Mouse (Mus musculus): ENCODE results near the gene Olfr104-ps.

The Olfr104-ps gene

DNA sequence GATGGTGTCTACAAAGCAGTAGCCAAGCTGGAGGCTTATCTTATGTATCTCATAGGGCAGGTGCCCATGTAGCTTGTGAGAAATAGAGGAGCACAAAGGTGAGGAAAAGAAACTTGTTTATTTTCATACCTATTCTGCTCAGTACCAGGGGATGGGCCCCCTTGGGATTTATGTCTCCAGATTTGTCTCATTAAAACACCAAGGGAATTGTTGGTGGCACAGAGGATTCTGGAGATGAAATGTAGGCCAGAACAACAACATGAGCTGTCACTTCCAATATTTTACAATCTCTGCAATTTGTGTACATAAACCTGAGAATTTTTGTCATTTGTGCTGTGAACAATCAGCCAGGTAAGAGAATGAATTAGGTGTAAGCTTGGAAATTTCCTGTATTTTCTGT lies at the start of gene Olfr104-ps:
TSS of gene Olfr104-ps (plus strand) at position 301 of the 400 bp plus-strand sequence.
- in situ Hi-C loops (cut with MboI, MseI) = no loop called here

DNA sequence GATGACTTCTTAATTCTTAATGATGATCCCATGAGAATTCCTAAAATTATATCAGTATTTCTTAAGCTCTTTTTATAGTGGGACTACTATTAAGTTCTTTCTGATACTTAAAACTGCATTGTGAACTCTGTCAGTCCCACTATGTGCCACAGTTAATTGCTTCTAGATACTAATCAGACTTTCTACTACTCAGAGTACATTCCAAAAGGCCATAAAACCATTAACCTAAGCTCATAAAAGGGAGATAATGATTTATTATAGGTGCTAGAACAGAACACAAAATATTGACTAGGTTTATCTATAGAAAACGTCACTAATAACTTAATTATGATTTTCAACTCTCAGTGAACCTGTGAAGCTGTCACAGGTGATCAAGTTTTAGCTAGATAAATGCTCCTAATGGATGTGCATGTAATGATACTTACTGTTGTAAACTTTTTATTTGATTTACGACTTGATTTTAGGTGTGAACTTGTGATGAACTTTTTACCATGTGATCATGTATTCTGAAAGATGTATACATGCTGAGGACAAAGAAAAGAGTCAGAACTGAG lies 49.2 kb upstream of the Olfr104-ps start:
- in situ Hi-C loops (cut with MboI, MseI) = no loop called here

DNA sequence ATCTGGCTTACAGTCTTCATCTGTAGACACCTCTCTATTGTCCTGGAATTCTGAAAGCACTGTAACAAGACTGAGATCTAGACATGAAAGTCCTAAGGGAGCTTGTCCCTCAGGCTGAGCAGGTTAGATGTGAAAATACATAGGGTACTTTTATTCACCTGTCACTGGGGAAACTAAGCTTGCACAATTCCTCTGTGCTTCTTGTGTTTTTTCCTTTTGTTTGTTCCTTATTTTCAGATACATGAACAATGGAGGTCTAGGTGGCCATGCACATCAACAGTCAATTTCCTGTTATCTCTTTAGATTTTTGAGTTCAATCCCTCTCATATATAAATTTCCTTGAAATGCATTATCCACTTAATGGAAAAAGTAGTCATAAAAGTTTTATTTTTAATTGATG lies 42.4 kb upstream of the Olfr104-ps start, which contains the start of gene Olfr102:
TSS of gene Olfr102 (minus strand) at position 101 of the 400 bp plus-strand sequence.
- in situ Hi-C loops (cut with MboI, MseI) = no loop called here

DNA sequence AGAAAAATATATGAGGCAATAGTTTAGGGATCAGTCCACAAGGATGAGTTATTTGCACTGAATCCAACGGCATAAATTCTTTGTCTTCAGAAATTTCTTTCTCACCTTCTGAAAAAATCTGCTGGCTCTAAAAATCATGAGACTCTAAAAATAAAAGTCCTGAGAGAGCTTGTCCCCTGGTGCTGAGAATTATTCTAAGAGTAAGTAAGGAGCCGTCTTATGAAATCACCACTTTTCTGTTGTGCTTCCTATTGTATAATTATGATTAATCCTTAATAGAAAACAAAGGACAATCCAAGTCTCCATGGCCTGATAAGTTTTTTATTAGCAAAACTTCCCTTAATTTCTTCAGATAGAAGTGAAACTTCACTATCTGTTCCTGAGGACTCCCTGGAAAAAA lies 19.8 kb upstream of the Olfr104-ps start, which contains the start of gene Olfr103:
TSS of gene Olfr103 (minus strand) at position 101 of the 400 bp plus-strand sequence.
- in situ Hi-C loops (cut with MboI, MseI) = no loop called here

DNA sequence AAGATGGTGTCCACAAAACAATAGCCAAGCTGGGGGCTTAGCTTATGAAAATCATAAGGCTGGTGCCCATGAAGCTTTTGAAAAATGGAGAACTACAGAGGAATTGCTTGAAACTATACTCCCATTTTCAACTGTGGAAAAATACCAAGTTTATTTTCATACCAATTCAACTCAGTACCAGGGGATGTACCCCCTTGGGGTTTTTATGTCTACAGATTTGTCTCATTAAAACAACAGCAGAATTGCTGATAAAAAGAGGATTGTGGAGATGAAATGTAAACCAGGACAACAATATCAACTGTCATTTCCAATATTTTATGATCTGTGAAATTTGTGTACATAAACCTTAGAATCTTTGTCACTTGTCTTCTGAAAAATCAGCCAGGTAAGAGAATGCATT lies 19.4 kb downstream of the Olfr104-ps start, which contains the start of gene Olfr105-ps:
TSS of gene Olfr105-ps (plus strand) at position 301 of the 400 bp plus-strand sequence.
- in situ Hi-C loops (cut with MboI, MseI) = no loop called here

DNA sequence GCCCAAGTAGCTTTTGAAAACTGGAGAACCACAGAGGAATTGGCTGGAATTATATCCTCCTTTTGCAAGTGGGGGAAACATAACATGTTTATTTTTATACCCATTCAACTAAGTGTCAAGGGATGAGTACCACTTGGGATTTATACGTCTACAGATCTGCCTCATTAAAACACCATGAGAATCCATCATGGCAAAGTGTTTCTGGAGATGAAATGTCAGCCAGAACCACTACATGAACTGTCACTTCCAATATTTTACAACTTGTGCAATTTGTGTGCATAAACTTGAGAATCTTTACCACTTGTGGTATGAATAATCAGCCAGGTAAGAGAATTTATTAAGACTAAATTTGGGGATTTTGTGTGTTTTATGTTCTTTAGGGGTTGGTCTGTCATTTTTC lies 30.7 kb downstream of the Olfr104-ps start, which contains the start of gene Olfr106-ps:
TSS of gene Olfr106-ps (plus strand) at position 301 of the 400 bp plus-strand sequence.
- in situ Hi-C loops (cut with MboI, MseI) = no loop called here

DNA sequence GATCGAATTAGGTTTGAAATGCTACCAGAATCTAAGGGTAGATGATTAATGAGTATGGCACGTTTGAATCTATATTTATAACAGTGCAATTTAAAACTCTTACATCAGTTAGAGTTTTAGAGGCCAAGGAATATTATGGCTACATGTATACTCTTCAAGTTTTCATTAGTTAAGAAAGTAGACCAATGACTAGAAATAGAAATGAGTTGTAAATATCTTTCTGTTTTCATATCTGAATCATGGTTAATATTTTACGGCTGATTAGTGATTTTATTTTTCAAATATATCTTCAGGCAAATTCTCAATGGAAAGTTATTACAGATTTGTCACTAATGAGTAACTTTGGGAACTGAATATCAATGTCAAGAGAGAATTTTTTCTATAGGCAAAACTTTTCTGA lies 39.5 kb downstream of the Olfr104-ps start, which contains the start of gene Olfr107:
TSS of gene Olfr107 (plus strand) at position 301 of the 400 bp plus-strand sequence.
- in situ Hi-C loops (cut with MboI, MseI) = no loop called here

DNA sequence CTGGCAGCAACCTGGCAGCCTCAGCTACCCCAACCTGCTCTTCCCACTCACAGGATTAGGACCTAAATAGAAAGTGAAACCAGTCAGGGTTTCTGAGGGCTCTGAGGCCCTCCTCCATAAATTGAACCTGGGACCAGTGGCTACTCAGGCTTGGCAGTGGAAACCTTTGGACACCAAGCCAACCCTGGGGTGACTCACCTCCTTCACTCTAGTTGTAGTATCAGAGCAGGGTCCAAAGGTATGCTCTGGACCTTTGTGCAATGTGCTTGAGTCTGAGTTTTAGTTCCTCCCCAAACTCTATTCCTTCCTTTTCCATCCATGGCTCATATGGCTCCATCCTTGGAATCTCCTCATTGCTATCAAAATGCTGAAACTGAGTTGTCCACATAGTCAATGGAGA lies 54.0 kb downstream of the Olfr104-ps start:
- in situ Hi-C loops (cut with MboI, MseI) = no loop called here

Data from regulatory T cell (primary cell).